Mouse (Mus musculus): ENCODE measurements around the gene Aldh3b3.

GRCm38 (mm10) chr19:3935896-3936850, 22.3 kb upstream of the Aldh3b3 start:
- TF ChIP-seq EP300 (IDR thresholded peaks at IDR 0.05) (no peak), CTCF (IDR thresholded peaks at IDR 0.05) (no peak)
